Mouse (Mus musculus) lung, postnatal 0 days (tissue): ENCODE measurements at regions not wholly inside any gene's neighbourhood (a gene's known extent, or its start where the extent isn't known, plus 50 kb on each side); places are given as distances from the start of the nearest gene placed in this dataset.

Experiments
- ATAC-seq: fragments of 200-750 bp; cut with Nextera tagmentation; 2 replicates; pipeline ENCODE4 v1.8.0; 2017; ENCODE audit warnings: moderate library complexity
- DNase-seq: peaks from one replicate; pipeline ENCODE4 v3.0.0-alpha.2; 2016; ENCODE audit warnings: low spot score
- H3K27ac ChIP-seq: fragments of 300-500 bp; sonication (generic); 2 replicates; pipeline ENCODE4 v1.5.1; 2014; ENCODE audit warnings: antibody characterized with exemption, mild to moderate bottlenecking, low read length, mixed read lengths
- H3K27me3 ChIP-seq: fragments of 300-500 bp; sonication (generic); replicated peaks from 2 replicates; pipeline ENCODE4 v1.6.1; 2014; ENCODE audit warnings: low read length, mixed read lengths; ENCODE audit not compliant: insufficient read depth
- H3K36me3 ChIP-seq: fragments of 300-500 bp; sonication (generic); 2 replicates; pipeline ENCODE4 v1.6.1; 2014; ENCODE audit warnings: low read length, mixed read lengths; ENCODE audit not compliant: insufficient read depth
- H3K4me1 ChIP-seq: fragments of 300-500 bp; sonication (generic); 2 replicates; pipeline ENCODE4 v1.6.1; 2014; ENCODE audit warnings: antibody characterized with exemption, low read depth, low read length, mixed read lengths; ENCODE audit not compliant: insufficient read depth
- H3K4me2 ChIP-seq: fragments of 300-500 bp; sonication (generic); replicated peaks from 2 replicates; pipeline ENCODE4 v1.6.1; 2014; ENCODE audit warnings: low read depth, mild to moderate bottlenecking, low read length, moderate library complexity, mixed read lengths
- H3K4me3 ChIP-seq: fragments of 300-500 bp; sonication (generic); 2 replicates; pipeline ENCODE4 v1.5.1; 2014; ENCODE audit warnings: low read depth, low read length
- H3K9ac ChIP-seq: fragments of 300-500 bp; sonication (generic); replicated peaks from 2 replicates; pipeline ENCODE4 v1.6.1; 2014; ENCODE audit warnings: low read depth, mild to moderate bottlenecking
- H3K9me3 ChIP-seq: fragments of 300-500 bp; sonication (generic); 2 replicates; pipeline ENCODE4 v1.6.1; 2016; ENCODE audit warnings: low read length, mixed read lengths
- CTCF ChIP-seq: IDR thresholded peaks from 2 replicates; pipeline ENCODE4 v1.5.1; 2016; ENCODE audit warnings: antibody characterized with exemption, mild to moderate bottlenecking
- EP300 ChIP-seq: IDR thresholded peaks from 2 replicates; pipeline ENCODE4 v1.6.1; 2016; ENCODE audit warnings: antibody characterized with exemption, mild to moderate bottlenecking, control low read depth
- WGBS: fragments of 180-500 bp; shearing (Covaris S2); extraction: QIAGEN DNeasy Blood & Tissue Kit; methylation state at CpG from one replicate; pipeline ENCODE4 v1.1.7; 2014; 5-methylcytosine and 5-hydroxymethylcytosine counted together

GRCm38 (mm10) chr7:74107176-74107928 lies 93.9 kb upstream of the St8sia2 start:
- Histone ChIP-seq H3K4me3 (no peak overlapping the region), H3K27ac (no peak overlapping the region), H3K36me3 (no peaks in the 10 kb centered on the region), H3K9me3 (no peaks in the 10 kb centered on the region), H3K9ac (no peak overlapping the region), H3K4me2 (no peak overlapping the region), H3K27me3 (no peaks in the 10 kb centered on the region), H3K4me1 (no peaks in the 10 kb centered on the region)
- TF ChIP-seq CTCF = no peak
- TF ChIP-seq EP300 = no peak
- 28% methylated on average over 5 of the region's 5 CpGs for WGBS
- ATAC-seq = peak; percentile 67
- peak; percentile 56 for DNase-seq

GRCm38 (mm10) chr7:74091402-74092025 lies 78.0 kb upstream of the St8sia2 start:
- H3K9ac ChIP-seq = no peak overlapping the region
- H3K9me3 ChIP-seq = no peaks in the 10 kb centered on the region
- no peak for ATAC-seq
- H3K27me3 ChIP-seq = no peaks in the 10 kb centered on the region
- TF ChIP-seq EP300 = no peak
- no peak for TF ChIP-seq CTCF
- H3K4me3 ChIP-seq = no peak overlapping the region
- no peaks in the 10 kb centered on the region for H3K4me1 ChIP-seq
- H3K4me2 ChIP-seq = no peak overlapping the region
- WGBS = 86% methylated on average over 3 of the region's 3 CpGs
- DNase-seq = no peak
- H3K27ac ChIP-seq = no peak overlapping the region
- H3K36me3 ChIP-seq = no peaks in the 10 kb centered on the region

- Histone ChIP-seq H3K36me3 (no peaks in the 10 kb centered on the region), H3K27me3 (no peaks in the 10 kb centered on the region), H3K4me2 (no peak overlapping the region), H3K9ac (no peak overlapping the region), H3K4me3 (no peak overlapping the region), H3K4me1 (no peaks in the 10 kb centered on the region), H3K27ac (no peak overlapping the region), H3K9me3 (no peaks in the 10 kb centered on the region)
- DNase-seq (peak; percentile 5), ATAC-seq (peak; percentile 21; the same call in 1 of the 2 replicates)
- no peak for TF ChIP-seq EP300
- no peak for TF ChIP-seq CTCF
- WGBS = 44% methylated on average over 4 of the region's 4 CpGs
These were observed 67.4 kb upstream of the St8sia2 start for GRCm38 (mm10) chr7:74080846-74081235.

DNA sequence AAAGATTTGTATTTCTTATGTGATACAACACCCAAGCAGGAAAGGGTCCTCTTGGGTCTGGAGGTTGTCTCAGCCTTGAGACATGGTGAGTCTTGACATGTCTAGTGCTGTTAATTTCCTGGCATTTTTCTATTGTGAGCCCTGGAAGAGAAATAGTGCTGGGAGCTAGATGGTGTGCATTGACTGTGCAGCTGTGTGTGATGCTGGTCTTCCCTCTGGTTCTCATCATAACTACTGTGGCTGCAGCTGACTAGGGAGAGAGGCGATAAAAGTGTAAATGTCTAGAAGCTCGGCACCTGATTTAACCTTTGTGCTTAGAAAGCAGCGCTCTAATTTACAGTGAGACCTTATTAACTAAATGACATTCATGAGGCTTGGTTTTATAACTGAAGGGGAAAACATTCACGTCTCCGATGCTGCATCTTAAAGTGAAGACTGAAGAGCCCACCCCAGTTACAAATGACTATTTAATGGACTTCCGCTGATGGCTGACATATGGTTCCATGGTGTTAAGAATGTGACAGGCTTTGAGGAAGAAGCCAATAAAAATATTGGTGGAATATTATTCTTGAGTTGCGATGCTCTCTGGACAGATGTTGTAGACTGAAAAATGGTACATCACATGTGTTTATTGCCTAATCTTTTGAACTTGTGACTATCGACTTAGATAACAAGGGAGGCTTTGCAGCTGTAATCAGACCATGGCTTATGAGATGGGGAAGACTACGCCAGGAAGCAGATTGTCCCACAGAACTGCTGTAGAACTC lies 66.8 kb upstream of the St8sia2 start:
- no peak for TF ChIP-seq CTCF
- peak; percentile 76; the same call in 1 of the 2 replicates for TF ChIP-seq EP300
- no peak overlapping the region for H3K4me3 ChIP-seq
- no peak overlapping the region for H3K27ac ChIP-seq
- H3K4me1 ChIP-seq = no peaks in the 10 kb centered on the region
- H3K9ac ChIP-seq = no peak overlapping the region
- H3K36me3 ChIP-seq = no peaks in the 10 kb centered on the region
- DNase-seq = peak; percentile 87
- H3K4me2 ChIP-seq = no peak overlapping the region
- H3K27me3 ChIP-seq = no peaks in the 10 kb centered on the region
- ATAC-seq = peak; percentile 91
- H3K9me3 ChIP-seq = no peaks in the 10 kb centered on the region
- WGBS = 54% methylated on average over 9 of the region's 9 CpGs

DNA sequence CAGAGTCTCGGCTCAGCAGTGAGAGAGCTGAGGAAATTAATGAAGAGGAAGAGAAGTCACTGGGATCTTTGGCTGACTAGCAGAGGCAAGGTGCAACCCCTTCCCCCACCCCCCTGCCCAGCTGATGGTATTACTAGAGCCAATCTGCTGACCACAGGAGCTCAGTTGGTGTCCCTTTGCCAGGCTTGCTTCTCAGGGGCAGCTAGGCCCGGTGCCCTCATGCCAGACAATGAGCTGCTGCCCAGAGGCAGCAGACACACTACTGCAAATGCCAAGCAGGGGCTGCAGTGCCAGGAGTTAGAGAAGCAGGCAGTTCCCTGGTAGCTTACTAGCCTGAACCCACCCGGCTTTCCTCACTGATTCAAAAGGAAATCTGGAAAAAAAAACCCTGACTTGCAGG lies 59.1 kb upstream of the St8sia2 start:
- no peaks in the 10 kb centered on the region for H3K36me3 ChIP-seq
- 43% methylated on average over 3 of the region's 3 CpGs for WGBS
- no peaks in the 10 kb centered on the region for H3K9me3 ChIP-seq
- H3K27ac ChIP-seq = no peak overlapping the region
- no peak for ATAC-seq
- no peaks in the 10 kb centered on the region for H3K27me3 ChIP-seq
- no peak overlapping the region for H3K4me2 ChIP-seq
- no peak for DNase-seq
- H3K4me1 ChIP-seq = no peaks in the 10 kb centered on the region
- no peak overlapping the region for H3K9ac ChIP-seq
- H3K4me3 ChIP-seq = no peak overlapping the region
- TF ChIP-seq EP300 = no peak
- no peak for TF ChIP-seq CTCF

DNA sequence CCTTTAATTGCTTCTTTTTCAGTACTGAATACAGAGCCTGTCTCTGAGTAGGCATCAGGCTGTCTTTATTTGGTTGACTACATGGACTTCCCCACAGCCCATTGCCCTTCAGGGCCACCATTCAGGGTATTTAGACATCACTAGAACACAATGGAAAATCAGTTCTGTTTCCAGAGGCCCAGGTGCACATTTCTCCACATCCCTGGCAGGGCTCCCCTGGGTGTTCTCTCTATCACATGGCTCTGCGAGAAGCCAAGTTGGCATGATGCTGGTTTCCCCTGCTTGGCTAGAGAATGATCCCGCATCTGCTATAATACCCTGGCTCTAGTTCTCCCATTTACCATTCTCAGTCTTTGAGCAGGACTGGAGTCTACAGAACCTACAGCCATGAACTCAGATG lies 57.3 kb upstream of the St8sia2 start:
- Histone ChIP-seq H3K36me3 (no peaks in the 10 kb centered on the region), H3K4me1 (no peaks in the 10 kb centered on the region), H3K4me2 (no peak overlapping the region), H3K27ac (no peak overlapping the region), H3K27me3 (no peaks in the 10 kb centered on the region), H3K4me3 (no peak overlapping the region), H3K9me3 (no peaks in the 10 kb centered on the region), H3K9ac (no peak overlapping the region)
- DNase-seq = no peak
- ATAC-seq = no peak
- WGBS = 95% methylated on average over 2 of the region's 2 CpGs
- no peak for TF ChIP-seq EP300
- TF ChIP-seq CTCF = no peak
